Mouse (Mus musculus) kidney, adult 10 weeks (tissue): Measurements from ENCODE around the gene Zfpm1. TPM values are rescaled to one million over a fixed set of nuclear protein-coding genes. Genes with fewer than 3 reads are reported as not detected.

Experiments
- polyA plus RNA-seq: library from polyadenylated mRNA; stranded (reverse); fragments of 350-450 nt; fragmentation: Illumina TruSeq; extraction: RNeasy Lipid Tissue Mini Kit (QIAGEN cat#74804); gene quantifications from one replicate; pipeline ENCODE4 v1.2.3, GENCODE M21; 2014; ENCODE audit warnings: low read depth, low replicate concordance

Zfpm1 gene
- not detected for polyA plus RNA-seq

GRCm38 (mm10) chr8:122282035-122282358 is at the start of gene Zfpm1:
TSS of gene Zfpm1 (plus strand) at chr8:122282141.

GRCm38 (mm10) chr8:122360696-122361416 is 78.9 kb downstream of the Zfpm1 start, which contains the start of gene Trhr2:
TSS of gene Trhr2 (minus strand) at chr8:122360746.

DNA sequence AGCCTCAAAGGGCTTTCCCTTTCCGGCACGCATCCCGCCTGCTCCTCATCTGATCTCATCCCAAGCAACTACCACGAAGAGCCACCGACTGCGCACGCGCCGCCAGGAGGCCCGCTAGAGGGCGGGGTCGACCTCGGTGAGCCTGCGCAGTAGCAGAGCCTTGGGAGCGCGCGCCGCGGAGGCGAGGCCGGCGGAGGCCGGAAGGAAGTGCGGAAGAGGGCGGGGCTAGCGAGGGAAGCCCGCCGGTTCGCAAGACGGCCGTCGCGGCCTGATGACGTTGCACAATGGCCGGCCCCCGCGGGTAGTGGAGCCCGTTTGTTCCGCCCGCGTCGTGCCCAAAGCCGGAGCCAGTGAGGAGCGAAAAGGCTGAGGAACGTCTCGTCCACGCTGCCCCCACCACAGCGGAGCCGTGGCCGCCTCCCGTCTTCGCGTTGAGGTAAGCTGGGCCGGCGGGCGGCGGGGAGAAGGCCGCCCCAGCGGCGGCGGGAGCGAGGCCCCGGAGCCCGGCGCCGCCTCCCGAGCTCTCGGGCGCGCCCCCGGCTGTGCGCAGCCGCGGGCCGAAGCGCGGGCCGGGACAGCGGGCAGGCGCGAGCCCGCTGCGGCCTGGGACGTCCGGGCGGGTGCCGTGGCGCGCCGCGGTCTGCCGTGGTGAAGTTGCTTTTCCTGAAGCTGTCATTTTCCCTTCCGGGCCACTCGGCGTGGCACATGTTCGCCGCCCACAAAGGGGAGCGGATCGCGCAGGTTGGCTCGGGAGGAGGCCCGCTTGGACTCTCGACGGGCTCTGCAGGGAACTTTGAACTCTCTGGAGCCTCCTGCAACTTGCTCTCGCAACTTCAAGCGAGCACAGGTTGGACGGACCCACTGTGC is 94.7 kb downstream of the Zfpm1 start, which contains the start of gene Zc3h18:
Gene Zc3h18, plus strand, starts transcription at position 245 of the 867 bp plus-strand sequence.

Other genes starting within 250 kb of the Zfpm1 start
- gene Trhr2, start 78.6 kb downstream of the Zfpm1 start, polyA plus RNA-seq, result not detected
- gene Zc3h18, start 94.5 kb downstream of the Zfpm1 start, polyA plus RNA-seq, result 11.3 TPM
- not detected for gene Il17c, start 139.9 kb downstream of the Zfpm1 start, polyA plus RNA-seq
- 0.69 TPM for gene Cyba, start 150.8 kb downstream of the Zfpm1 start, polyA plus RNA-seq
- gene Mvd, start 161.3 kb downstream of the Zfpm1 start, polyA plus RNA-seq, result not detected
- gene Snai3, start 178.6 kb downstream of the Zfpm1 start, polyA plus RNA-seq, result not detected
- 7.4 TPM for gene Rnf166, start 193.9 kb downstream of the Zfpm1 start, polyA plus RNA-seq
- gene Ctu2, start 194.0 kb downstream of the Zfpm1 start, polyA plus RNA-seq, result not detected